Mouse (Mus musculus): ENCODE measurements around the gene Ces1e.

DNA sequence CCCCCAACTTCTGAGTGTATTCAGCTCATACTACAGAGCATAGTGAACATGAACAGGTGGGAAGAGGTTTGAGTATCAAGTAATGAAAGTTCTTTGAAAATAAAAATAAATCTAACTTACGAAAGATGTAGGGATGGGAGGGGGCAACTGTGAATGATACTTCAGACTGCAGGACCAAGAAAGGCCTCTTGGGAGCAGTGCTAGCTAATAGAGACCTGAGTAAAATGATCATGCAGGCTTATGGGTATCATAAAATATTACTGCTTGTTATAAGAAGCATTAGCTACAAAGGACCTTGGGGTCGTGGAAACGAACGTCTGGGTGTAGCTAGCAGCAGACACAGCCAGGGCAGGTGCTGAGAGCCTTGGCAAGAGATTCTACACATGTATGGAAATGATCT lies 11.6 kb downstream of the Ces1e start:
- no peak for TF ChIP-seq POLR2A (IDR thresholded peaks at IDR 0.05; ENCODE audit: borderline replicate concordance, extremely low read depth, insufficient read depth, insufficient read length, poor library complexity, severe bottlenecking)
- no peak for TF ChIP-seq CTCF (IDR thresholded peaks at IDR 0.05; ENCODE audit: borderline replicate concordance, extremely low read depth, insufficient read depth, insufficient read length)
